Mouse (Mus musculus) left cerebral cortex, adult 18-20 months (tissue): ENCODE data around the gene Gm10382. TPM values are rescaled to one million over a fixed set of nuclear protein-coding genes. Genes with fewer than 3 reads are reported as not detected.
"Not testable (repeated sequence)": the region's sequence is repeated elsewhere in the genome, so short reads cannot be mapped to it uniquely, and the experiment has no call there.

Experiments used
- DNase-seq, 2 experiments: peaks; one replicate each; pipeline ENCODE4 v3.0.0; 2021 to 2022; ENCODE audit warnings: low spot score in 2 of 2, mixed read lengths in 1 of 2
- total RNA-seq, 2 experiments: library from RNA; stranded (reverse); gene quantifications; 2 replicates each; pipeline ENCODE4 v1.2.3; 2021

The Gm10382 gene
- total RNA-seq, 2 experiments from 2014 or later = 0.28 to 0.40 TPM

- DNase-seq = peak; percentile 66 to 72
These were observed 20.6 kb upstream of the Gm10382 start for GRCm38 (mm10) chr5:125368568-125368967.

GRCm38 (mm10) chr5:125370950-125371693, 18.0 kb upstream of the Gm10382 start:
- DNase-seq = no peak

- no peak for DNase-seq
These were observed 17.1 kb upstream of the Gm10382 start for GRCm38 (mm10) chr5:125372027-125372426.

- DNase-seq = no peak
These were observed 13.3 kb upstream of the Gm10382 start for GRCm38 (mm10) chr5:125375871-125376270.

- DNase-seq = no peak
These were observed 11.9 kb upstream of the Gm10382 start for GRCm38 (mm10) chr5:125377214-125377613.

- DNase-seq = no peak
These were observed 10.2 kb upstream of the Gm10382 start for GRCm38 (mm10) chr5:125378919-125379318.

- DNase-seq = no peak
These were observed 7.0 kb upstream of the Gm10382 start for GRCm38 (mm10) chr5:125381954-125382672.

- DNase-seq = peak; percentile 60 to 62
These were observed 6.2 kb upstream of the Gm10382 start for GRCm38 (mm10) chr5:125382673-125383558.

- DNase-seq = no peak
These were observed 5.3 kb upstream of the Gm10382 start for GRCm38 (mm10) chr5:125383637-125384420.

- no peak for DNase-seq
These were observed 4.5 kb upstream of the Gm10382 start for GRCm38 (mm10) chr5:125384512-125385214.

- DNase-seq = no peak
These were observed 3.7 kb upstream of the Gm10382 start for GRCm38 (mm10) chr5:125385215-125385940.

GRCm38 (mm10) chr5:125387295-125387694, 1.8 kb upstream of the Gm10382 start:
- not testable (repeated sequence) for DNase-seq

GRCm38 (mm10) chr5:125388358-125389092, 597 bp upstream of the Gm10382 start:
- no peak for DNase-seq

- peak; percentile 74 to 82 for DNase-seq
These were observed 688 bp downstream of the Gm10382 start, which contains the start of gene Ubc for GRCm38 (mm10) chr5:125389579-125390441. TSS of gene Ubc (minus strand) at chr5:125390202.

GRCm38 (mm10) chr5:125390906-125391477, 1.9 kb downstream of the Gm10382 start:
- no peak for DNase-seq

- DNase-seq = peak; percentile 84 to 88
These were observed 2.5 kb downstream of the Gm10382 start for GRCm38 (mm10) chr5:125391609-125392008.

- not testable (repeated sequence) for DNase-seq
These were observed 3.1 kb downstream of the Gm10382 start for GRCm38 (mm10) chr5:125392176-125392575.
